Mouse (Mus musculus) MEL (cell line): ENCODE measurements around the gene Tax1bp1. TPM values are rescaled to one million over a fixed set of nuclear protein-coding genes. Genes with fewer than 3 reads are reported as not detected.
A peak's percentile ranks its signal among the peaks of the same experiment; 100 is the strongest.

Source experiments
- DNase-seq: peaks from one replicate; pipeline ENCODE4 v3.0.0; 2011; ENCODE audit warnings: low read depth, low spot score
- H3K27ac ChIP-seq: 2 replicates; pipeline ENCODE4 v1.5.1; 2012; ENCODE audit warnings: low read depth, mild to moderate bottlenecking, control low read depth, low read length, moderate library complexity; ENCODE audit not compliant: control insufficient read depth
- H3K27me3 ChIP-seq, 2 experiments: fragments of 150-350 bp in 1 of 2; sonication (generic) in 1 of 2; 2 replicates each; pipeline ENCODE4 v1.6.1; 2012; ENCODE audit warnings: low read length in 2 of 2, mild to moderate bottlenecking in 2 of 2, improper control_type of control experiment in 1 of 2, moderate library complexity in 1 of 2; ENCODE audit not compliant: insufficient read depth in 2 of 2, control insufficient read depth in 1 of 2
- H3K36me3 ChIP-seq, 2 experiments: 2 replicates each; pipeline ENCODE4 v1.6.1; 2012 to 2014; ENCODE audit warnings: low read length in 2 of 2, improper control_type of control experiment in 1 of 2, inconsistent platforms in 1 of 2, mild to moderate bottlenecking in 1 of 2; ENCODE audit not compliant: insufficient read depth in 2 of 2, control insufficient read depth in 1 of 2
- H3K4me1 ChIP-seq, 2 experiments: fragments of 150-350 bp in 1 of 2; sonication (generic) in 1 of 2; 2 replicates each; pipeline ENCODE4 v1.6.1; 2012; ENCODE audit warnings: low read length in 2 of 2, improper control_type of control experiment in 1 of 2, mild to moderate bottlenecking in 1 of 2; ENCODE audit not compliant: insufficient read depth in 2 of 2, control insufficient read depth in 1 of 2
- H3K4me3 ChIP-seq, 2 experiments: fragments of 150-350 bp in 1 of 2; sonication (generic) in 1 of 2; 2 replicates each; pipeline ENCODE4 v1.5.1; 2012; ENCODE audit warnings: low read depth in 2 of 2, low read length in 2 of 2, mild to moderate bottlenecking in 2 of 2, moderate library complexity in 2 of 2, control low read depth in 1 of 2, improper control_type of control experiment in 1 of 2; ENCODE audit not compliant: control insufficient read depth in 1 of 2, insufficient read depth in 1 of 2
- H3K79me2 ChIP-seq: 2 replicates; pipeline ENCODE4 v1.6.1; 2012; ENCODE audit warnings: mild to moderate bottlenecking, low read length, moderate library complexity; ENCODE audit not compliant: control insufficient read depth, poor library complexity, insufficient read depth
- H3K9ac ChIP-seq: 2 replicates; pipeline ENCODE4 v1.6.1; 2012; ENCODE audit warnings: low read depth, mild to moderate bottlenecking, control low read depth, low read length, moderate library complexity; ENCODE audit not compliant: control insufficient read depth, poor library complexity, severe bottlenecking
- H3K9me3 ChIP-seq: fragments of 150-350 bp; sonication (generic); replicated peaks from 2 replicates; pipeline ENCODE4 v1.6.1; 2012; ENCODE audit warnings: mild to moderate bottlenecking, low read length, improper control_type of control experiment, moderate library complexity; ENCODE audit not compliant: insufficient read depth
- CTCF ChIP-seq, 3 experiments: IDR thresholded peaks in 2 of 3; conservative IDR thresholded peaks in 1 of 3; 2 replicates each; pipeline ENCODE4 v1.5.1; 2011 to 2012; ENCODE audit warnings: low read length in 3 of 3, low read depth in 2 of 3, mild to moderate bottlenecking in 2 of 3, improper control_type of control experiment in 1 of 3, inconsistent platforms in 1 of 3, mixed read lengths in 1 of 3, moderate library complexity in 1 of 3; ENCODE audit not compliant: control insufficient read depth in 1 of 3, insufficient read depth in 1 of 3, poor library complexity in 1 of 3, severe bottlenecking in 1 of 3
- E2F4 ChIP-seq: IDR thresholded peaks from 2 replicates; pipeline ENCODE4 v1.6.1; 2011; ENCODE audit warnings: low read depth, low read length, improper control_type of control experiment, borderline replicate concordance
- EP300 ChIP-seq, 2 experiments: IDR thresholded peaks; 2 replicates each; pipeline ENCODE4 v1.6.1; 2011; ENCODE audit warnings: improper control_type of control experiment in 2 of 2, low read length in 2 of 2, low read depth in 1 of 2, mild to moderate bottlenecking in 1 of 2
- GABPA ChIP-seq: IDR thresholded peaks from 2 replicates; pipeline ENCODE4 v1.6.1; 2012; ENCODE audit warnings: low read depth, mild to moderate bottlenecking, inconsistent platforms, low read length, improper control_type of control experiment, moderate library complexity
- KAT2A ChIP-seq: conservative IDR thresholded peaks from 2 replicates; pipeline ENCODE4 v1.6.1; 2012; ENCODE audit warnings: low read depth, low read length, improper control_type of control experiment, inconsistent platforms
- MAFK ChIP-seq: IDR thresholded peaks from 2 replicates; pipeline ENCODE4 v1.6.1; 2011; ENCODE audit warnings: low read depth, mild to moderate bottlenecking, low read length, improper control_type of control experiment, borderline replicate concordance
- MAZ ChIP-seq: IDR thresholded peaks from 2 replicates; pipeline ENCODE4 v1.6.1; 2012; ENCODE audit warnings: low read depth, mild to moderate bottlenecking, inconsistent platforms, low read length, improper control_type of control experiment
- MEF2A ChIP-seq: IDR thresholded peaks from 2 replicates; pipeline ENCODE4 v1.6.1; 2014; ENCODE audit warnings: low read depth, mild to moderate bottlenecking, inconsistent platforms, low read length, improper control_type of control experiment; ENCODE audit not compliant: poor library complexity, insufficient replicate concordance, severe bottlenecking; ENCODE audit errors: extremely low read depth
- MXI1 ChIP-seq: IDR thresholded peaks from 2 replicates; pipeline ENCODE4 v1.6.1; 2011; ENCODE audit warnings: mild to moderate bottlenecking, low read depth, low read length, improper control_type of control experiment
- NELFE ChIP-seq: IDR thresholded peaks from 2 replicates; pipeline ENCODE4 v1.6.1; 2011; ENCODE audit warnings: low read depth, low read length, improper control_type of control experiment
- RAD21 ChIP-seq: IDR thresholded peaks from 2 replicates; pipeline ENCODE4 v1.6.1; 2011; ENCODE audit warnings: mild to moderate bottlenecking, low read depth, low read length, improper control_type of control experiment
- RCOR1 ChIP-seq: IDR thresholded peaks from 2 replicates; pipeline ENCODE4 v1.6.1; 2012; ENCODE audit warnings: low read depth, mild to moderate bottlenecking, inconsistent platforms, low read length, improper control_type of control experiment
- SIN3A ChIP-seq: IDR thresholded peaks from 2 replicates; pipeline ENCODE4 v1.6.1; 2012; ENCODE audit warnings: low read length, improper control_type of control experiment, inconsistent platforms
- SMC3 ChIP-seq: IDR thresholded peaks from 2 replicates; pipeline ENCODE4 v1.6.1; 2011; ENCODE audit warnings: low read depth, low read length, improper control_type of control experiment
- TAL1 ChIP-seq: IDR thresholded peaks from 2 replicates; pipeline ENCODE4 v1.6.1; 2012; ENCODE audit warnings: mild to moderate bottlenecking, inconsistent platforms, low read length, moderate library complexity, mixed read lengths
- TBP ChIP-seq: IDR thresholded peaks from 2 replicates; pipeline ENCODE4 v1.8.0; 2011; ENCODE audit warnings: low read depth, low read length, improper control_type of control experiment
- TCF12 ChIP-seq: IDR thresholded peaks from 2 replicates; pipeline ENCODE4 v1.6.1; 2014; ENCODE audit warnings: low read depth, mild to moderate bottlenecking, inconsistent platforms, low read length, improper control_type of control experiment, moderate library complexity
- UBTF ChIP-seq: IDR thresholded peaks from 2 replicates; pipeline ENCODE4 v1.6.1; 2012; ENCODE audit warnings: low read depth, mild to moderate bottlenecking, inconsistent platforms, low read length, improper control_type of control experiment, moderate library complexity, borderline replicate concordance; ENCODE audit not compliant: insufficient read depth
- USF2 ChIP-seq, 2 experiments: IDR thresholded peaks; 2 replicates each; pipeline ENCODE4 v1.6.1; 2011 to 2012; ENCODE audit warnings: improper control_type of control experiment in 2 of 2, low read length in 2 of 2, borderline replicate concordance in 1 of 2, inconsistent platforms in 1 of 2, low read depth in 1 of 2, mild to moderate bottlenecking in 1 of 2; ENCODE audit not compliant: insufficient read depth in 1 of 2
- ZC3H11A ChIP-seq: IDR thresholded peaks from 2 replicates; pipeline ENCODE4 v1.6.1; 2012; ENCODE audit warnings: low read depth, mild to moderate bottlenecking, inconsistent platforms, low read length, improper control_type of control experiment
- ZNF384 ChIP-seq: IDR thresholded peaks from 2 replicates; pipeline ENCODE4 v1.6.1; 2012; ENCODE audit warnings: low read depth, mild to moderate bottlenecking, inconsistent platforms, low read length, improper control_type of control experiment
- polyA plus RNA-seq, 2 experiments: library from polyadenylated mRNA; stranded (reverse) in 1 of 2; unstranded in 1 of 2; fragments of >175 nt in 1 of 2; fragments of >200 nt in 1 of 2; gene quantifications; 2 replicates each; pipeline versions ENCODE4 v1.2.1 to v1.2.4; 2012; ENCODE audit warnings: low replicate concordance in 2 of 2, low read depth in 1 of 2; ENCODE audit not compliant: insufficient read length in 2 of 2, insufficient read depth in 1 of 2, missing spikeins in 1 of 2
- total RNA-seq: library from RNA; depleted of rRNA; stranded (reverse); fragments of 300-350 nt; gene quantifications from 2 replicates; pipeline ENCODE4 v1.2.3, GENCODE M21; 2012

Tax1bp1 gene
- total and polyA plus RNA-seq, 3 experiments, result 39.8 to 45.6 TPM; not detected in 1

GRCm38 (mm10) chr6:52724805-52725439 is 11.4 kb downstream of the Tax1bp1 start:
- no peaks in the 10 kb centered on the region for H3K9me3 ChIP-seq
- TF ChIP-seq GABPA (no peak), USF2 (IDR thresholded peaks at IDR 0.05; ENCODE audit: borderline replicate concordance in 1 of 2, insufficient read depth in 1 of 2, low read depth in 1 of 2, low read length in 2 of 2) (no peak), CTCF (IDR thresholded peaks at IDR 0.05 in 2 of 3, conservative IDR thresholded peaks at IDR 0.05 in 1 of 3; ENCODE audit: control insufficient read depth in 1 of 3, insufficient read depth in 1 of 3, low read depth in 2 of 3, low read length in 3 of 3, poor library complexity in 1 of 3, severe bottlenecking in 1 of 3) (peak; percentile 27 to 94 (median 74); a peak in 5 of 6 replicates), TBP (no peak), TCF12 (no peak), ZC3H11A (peak; percentile 54), UBTF (no peak), E2F4 (no peak), MXI1 (no peak), KAT2A (no peak), RAD21 (peak; percentile 75), NELFE (no peak), RCOR1 (no peak), SIN3A (no peak), EP300 (IDR thresholded peaks at IDR 0.05; ENCODE audit: low read depth in 1 of 2, low read length in 2 of 2) (no peak), TAL1 (no peak), MEF2A (no peak), MAZ (no peak), ZNF384 (no peak), MAFK (no peak), SMC3 (peak; percentile 80)
- peak; percentile 69 for DNase-seq
- H3K27me3 ChIP-seq, result no peaks in the 10 kb centered on the region
- H3K9ac ChIP-seq, result no peak overlapping the region
- peaks cover 0 to 23% of the 10 kb centered on the region in 2 experiments; a peak in 2 of 4 replicates for H3K36me3 ChIP-seq
- H3K4me3 ChIP-seq, result no peak overlapping the region
- peaks cover 2% of the 10 kb centered on the region; the same call in 1 of the 2 replicates for H3K79me2 ChIP-seq
- no peak overlapping the region for H3K27ac ChIP-seq
- no peaks in the 10 kb centered on the region for H3K4me1 ChIP-seq
